Mouse (Mus musculus): ENCODE data around the gene Ackr3.
A peak's percentile ranks its signal among the peaks of the same experiment; 100 is the strongest.

DNA sequence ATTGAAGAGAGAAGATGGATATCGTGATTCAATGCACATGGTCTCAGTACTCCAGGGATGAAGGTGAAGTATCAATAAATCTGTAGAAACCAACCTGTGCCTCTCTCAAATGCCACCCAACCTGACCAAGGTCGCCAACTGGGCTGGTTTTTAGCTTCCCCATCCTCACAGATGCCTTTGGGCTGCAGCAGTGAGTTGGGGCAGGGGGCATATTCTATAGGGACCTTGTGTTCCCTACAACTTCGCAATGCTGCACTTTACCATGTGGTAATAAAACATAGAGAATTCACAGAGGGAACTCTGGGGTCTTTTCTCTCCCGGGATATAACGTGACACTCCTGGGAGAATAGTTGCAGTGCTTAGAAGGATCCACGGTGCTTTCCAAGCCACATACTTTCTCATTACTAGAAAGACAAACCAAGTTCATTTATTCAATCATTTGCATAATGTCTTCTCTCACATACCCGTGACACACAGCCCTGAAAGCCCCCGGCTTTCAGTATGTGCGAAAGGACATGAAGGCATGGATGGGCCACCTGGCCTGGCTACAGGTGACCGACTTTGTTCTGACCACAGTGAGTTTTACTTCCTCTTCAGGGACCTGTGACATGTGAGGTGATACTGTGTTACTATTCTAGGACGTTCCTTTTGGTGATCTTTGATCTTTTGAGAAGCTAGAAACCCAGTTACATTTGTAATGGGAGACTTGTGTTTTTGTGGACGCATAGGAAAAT lies 22.6 kb upstream of the Ackr3 start:
- TF ChIP-seq CHD2 (IDR thresholded peaks at IDR 0.05; ENCODE audit: low read length) (peak; percentile 82), USF2 (conservative IDR thresholded peaks at IDR 0.05; ENCODE audit: low read depth, low read length) (no peak), CTCF (conservative IDR thresholded peaks at IDR 0.05 in 1 of 2, IDR thresholded peaks at IDR 0.05 in 1 of 2; ENCODE audit: low read depth in 2 of 2, low read length in 2 of 2) (no peak), POLR2A (IDR thresholded peaks at IDR 0.05; ENCODE audit: low read depth, low read length) (no peak), EP300 (IDR thresholded peaks at IDR 0.05; ENCODE audit: low read length) (peak; percentile 98), JUN (IDR thresholded peaks at IDR 0.05; ENCODE audit: insufficient read depth, low read depth, low read length) (peak; percentile 75; the same call in 1 of the 2 replicates), USF1 (IDR thresholded peaks at IDR 0.05; ENCODE audit: low read depth, low read length) (no peak; the same call in 1 of the 2 replicates), MXI1 (IDR thresholded peaks at IDR 0.05; ENCODE audit: low read depth, low read length) (0 out of 2 replicates have a peak, but pooled peaks have one; percentile 44), UBTF (IDR thresholded peaks at IDR 0.05; ENCODE audit: low read depth, low read length) (no peak), MEF2A (IDR thresholded peaks at IDR 0.05; ENCODE audit: borderline replicate concordance, low read depth, low read length) (peak; percentile 99), E2F4 (IDR thresholded peaks at IDR 0.05; ENCODE audit: insufficient replicate concordance, low read depth, low read length) (no peak), MAX (IDR thresholded peaks at IDR 0.05; ENCODE audit: low read length) (peak; percentile 49)

Data from CH12.LX (cell line).